Mouse (Mus musculus): ENCODE measurements around the gene Nr1h3.
"Not testable (repeated sequence)": the region's sequence is repeated elsewhere in the genome, so short reads cannot be mapped to it uniquely, and the experiment has no call there.

Gene Nr1h3

GRCm38 (mm10) chr2:91202222-91202971 lies at the start of gene Nr1h3, which contains the start of gene Acp2:
TSS of gene Nr1h3 (minus strand) at chr2:91202834.
TSS of gene Acp2 (plus strand) at chr2:91202885.
- DNase-seq (ENCODE audit: low spot score in 2 of 2): peak; percentile 91 to 94

DNA sequence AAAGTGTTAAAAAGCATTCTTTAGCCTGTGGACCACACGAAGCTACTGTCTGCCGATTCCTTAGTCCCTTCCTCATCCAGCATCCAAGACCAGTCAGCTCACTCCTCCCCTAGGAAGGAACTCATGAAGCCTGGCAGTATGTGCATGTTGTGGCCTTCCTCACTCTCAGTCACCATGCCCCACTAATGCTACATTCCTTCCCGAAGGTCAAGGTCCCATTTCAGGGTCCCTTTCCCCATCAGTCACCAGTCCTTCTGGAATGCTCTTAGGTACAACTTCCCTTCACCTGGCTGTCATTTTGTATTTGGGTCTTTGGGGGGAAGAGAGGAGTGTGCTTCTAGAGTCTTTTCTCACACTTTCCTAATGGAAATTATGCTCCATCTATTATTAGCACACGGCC lies 49.4 kb upstream of the Nr1h3 start:
- no peak for DNase-seq (ENCODE audit: low spot score in 2 of 2)

DNA sequence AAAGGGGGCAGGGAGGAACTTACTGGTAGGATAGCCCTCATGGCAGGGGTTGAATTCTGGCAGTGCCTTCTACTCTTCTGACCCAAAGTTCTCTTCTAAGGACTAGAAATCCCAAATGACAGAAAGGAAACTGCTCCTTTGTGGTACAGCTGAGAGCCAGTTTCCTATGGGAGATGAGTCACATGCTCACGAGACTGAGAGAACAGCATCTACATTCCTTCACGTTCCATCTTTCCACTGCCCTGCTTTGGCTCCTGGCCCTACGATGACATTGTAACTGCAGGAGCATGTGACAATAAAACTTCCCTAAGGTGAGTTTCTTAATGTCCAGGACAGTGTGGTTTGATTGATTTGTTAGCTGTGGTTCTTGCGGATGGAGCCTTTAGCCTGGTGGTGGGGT lies 45.7 kb upstream of the Nr1h3 start:
- DNase-seq (ENCODE audit: low spot score in 2 of 2): no peak

- DNase-seq (ENCODE audit: low spot score in 2 of 2): no peak
Observed at GRCm38 (mm10) chr2:91244557-91245228, 42.1 kb upstream of the Nr1h3 start.

- peak in 1 of 2 experiments; percentile 20 for DNase-seq (ENCODE audit: low spot score in 2 of 2)
Observed at GRCm38 (mm10) chr2:91243416-91243815, 40.8 kb upstream of the Nr1h3 start.

DNA sequence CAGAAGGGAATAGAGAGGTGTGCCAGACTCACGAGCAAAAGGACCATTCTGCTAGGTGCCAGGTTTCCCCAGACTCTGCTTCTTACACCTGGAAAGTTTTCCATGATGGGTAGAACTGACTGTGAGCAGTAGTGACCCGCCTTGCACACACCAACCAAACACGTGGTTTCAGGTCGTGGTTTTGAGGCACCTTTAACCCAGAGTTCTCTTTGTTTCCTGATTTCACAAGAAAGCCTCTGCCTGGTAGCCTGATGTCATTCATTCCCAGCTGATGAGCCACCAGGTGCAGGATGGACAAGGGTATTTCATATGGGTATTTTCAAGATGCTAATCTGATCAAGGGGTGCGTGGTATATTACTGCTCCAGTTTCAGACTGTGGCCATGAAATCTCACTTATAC lies 39.9 kb upstream of the Nr1h3 start:
- DNase-seq (ENCODE audit: low spot score in 2 of 2): no peak

DNA sequence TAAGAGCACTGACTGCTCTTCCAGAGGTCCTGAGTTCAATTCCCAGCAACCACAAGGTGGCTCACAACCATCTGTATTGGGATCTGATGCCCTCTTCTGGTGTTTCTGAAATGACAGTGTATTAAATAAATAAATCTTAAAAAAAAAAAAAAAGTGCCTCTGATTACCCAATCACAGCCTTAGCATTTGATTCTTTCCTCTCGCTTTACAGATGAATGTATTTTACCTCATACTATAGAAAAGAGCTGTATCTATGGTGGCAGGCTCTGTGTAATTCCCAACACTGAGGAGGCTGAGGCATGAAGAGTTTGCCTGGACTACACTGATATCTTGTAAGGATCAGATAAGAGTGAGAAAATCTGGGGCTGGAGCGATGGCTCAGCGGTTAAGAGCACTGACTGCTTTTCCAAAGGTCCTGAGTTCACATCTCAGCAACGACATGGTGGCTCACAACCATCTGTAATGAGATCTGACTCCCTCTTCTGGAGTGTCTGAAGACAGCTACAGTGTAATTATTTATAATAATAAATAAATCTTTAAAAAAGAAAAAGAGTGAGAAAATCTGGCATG lies 35.0 kb upstream of the Nr1h3 start:
- DNase-seq (ENCODE audit: low spot score in 2 of 2): not testable (repeated sequence)

DNA sequence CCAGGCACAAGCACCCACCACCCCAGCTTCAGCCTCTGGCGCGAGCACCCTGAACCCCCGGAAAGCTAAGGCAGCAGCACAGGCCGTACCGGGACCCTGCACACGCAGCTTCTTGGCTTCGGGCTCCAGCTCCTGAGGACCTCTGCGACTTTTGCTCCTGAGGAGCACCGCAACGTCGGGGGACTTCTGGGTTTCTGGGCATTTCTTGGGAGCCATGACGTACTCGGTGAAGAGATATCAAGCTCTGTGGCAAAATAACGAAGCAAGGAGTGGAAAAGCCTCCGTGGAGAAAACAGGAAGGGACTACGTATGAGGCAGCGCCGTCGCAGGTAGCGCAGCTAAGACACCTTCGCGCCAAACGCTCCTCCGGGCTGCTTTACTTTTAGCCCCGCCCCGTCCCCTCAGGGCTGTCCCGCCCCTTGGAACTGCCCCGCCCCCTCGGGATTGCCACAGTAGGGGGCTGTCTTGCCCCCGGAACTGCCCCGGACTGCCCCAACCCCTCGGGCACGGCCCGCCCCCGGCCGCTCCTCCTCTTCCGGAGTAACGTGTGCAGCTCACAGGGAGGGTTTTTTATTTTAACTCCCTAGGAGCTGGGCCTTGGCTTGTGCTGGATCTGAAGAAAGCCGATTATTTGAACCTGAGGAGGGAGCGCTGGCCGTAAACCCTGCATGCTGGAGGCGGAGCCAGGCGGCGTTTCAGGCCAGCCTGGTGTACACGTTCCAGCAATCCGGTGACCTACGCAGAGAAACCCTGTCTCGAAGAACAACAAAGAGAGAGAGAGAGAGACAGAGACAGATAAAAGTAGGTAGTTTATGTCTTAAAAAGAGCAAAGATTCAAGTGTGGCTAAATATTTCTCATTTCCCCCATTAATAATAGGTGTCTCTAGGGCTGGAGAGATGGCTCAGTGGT lies 34.2 kb upstream of the Nr1h3 start, which contains the start of gene Ddb2:
Gene Ddb2, minus strand, starts transcription at position 382 of the 910 bp plus-strand sequence.
- DNase-seq (ENCODE audit: low spot score in 2 of 2): peak; percentile 80 to 90

DNA sequence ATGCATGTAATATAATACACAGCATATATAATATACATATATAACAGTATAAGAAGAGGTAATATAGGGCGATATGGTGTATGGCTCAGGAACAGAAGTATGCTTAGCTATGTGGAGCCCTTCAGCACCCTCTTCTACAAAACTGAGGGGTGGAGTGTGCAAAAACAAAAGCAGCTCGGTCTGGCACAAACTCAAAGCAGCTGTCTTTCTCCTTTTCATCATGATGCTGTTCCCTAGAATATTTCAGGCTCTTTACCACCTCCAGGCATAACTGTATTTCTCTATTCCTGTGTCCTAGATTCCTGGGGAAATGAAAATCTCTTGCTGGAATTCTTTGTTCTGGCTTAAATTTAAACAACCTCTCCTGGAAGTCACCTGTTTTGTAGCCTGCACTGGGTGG lies 27.1 kb upstream of the Nr1h3 start:
- no peak for DNase-seq (ENCODE audit: low spot score in 2 of 2)

GRCm38 (mm10) chr2:91223614-91224013 lies 21.0 kb upstream of the Nr1h3 start:
- no peak for DNase-seq (ENCODE audit: low spot score in 2 of 2)

- no peak for DNase-seq (ENCODE audit: low spot score in 2 of 2)
Observed at GRCm38 (mm10) chr2:91220501-91220900, 17.9 kb upstream of the Nr1h3 start.

DNA sequence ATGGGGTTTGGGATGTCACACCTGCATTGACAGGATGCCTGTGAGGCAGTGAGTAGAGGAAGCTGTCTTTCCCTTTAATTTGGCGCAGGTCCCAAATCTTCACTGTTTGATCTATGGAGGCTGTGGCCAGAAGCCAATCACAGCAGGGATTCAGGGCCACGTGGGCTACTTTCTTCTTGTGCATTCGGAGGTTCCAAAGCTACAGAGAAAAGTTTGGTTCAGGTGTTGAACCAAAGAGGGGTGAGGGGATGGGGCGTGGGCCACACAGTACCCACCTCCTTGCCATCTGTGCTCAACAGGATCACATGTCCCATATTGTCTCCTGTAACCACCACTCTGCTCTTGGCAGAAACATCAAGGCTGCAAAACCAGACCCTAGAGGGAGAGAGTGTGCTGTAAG lies 14.4 kb upstream of the Nr1h3 start:
- no peak for DNase-seq (ENCODE audit: low spot score in 2 of 2)

DNA sequence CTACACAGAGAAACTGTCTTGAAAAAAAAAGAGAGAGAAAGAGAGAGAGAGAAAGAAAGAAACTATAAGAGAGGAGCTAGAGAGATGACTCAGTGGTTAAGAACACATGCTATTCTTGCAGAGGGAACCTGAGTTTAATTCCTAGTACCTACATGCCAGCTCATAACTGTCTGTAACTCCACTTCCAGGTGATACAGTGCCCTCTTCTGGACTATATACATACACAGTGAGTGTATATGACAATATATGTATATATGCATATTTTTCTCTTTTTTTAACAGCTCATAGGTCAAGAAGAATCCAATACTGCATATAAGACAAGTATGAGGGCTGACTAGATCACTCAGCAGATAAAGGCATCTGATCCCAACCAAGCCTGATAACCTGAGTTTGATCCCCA lies 10.7 kb upstream of the Nr1h3 start:
- DNase-seq (ENCODE audit: low spot score in 2 of 2): no peak

- DNase-seq (ENCODE audit: low spot score in 2 of 2): no peak
Observed at GRCm38 (mm10) chr2:91206254-91206775, 3.7 kb upstream of the Nr1h3 start.

GRCm38 (mm10) chr2:91202972-91203656 lies 480 bp upstream of the Nr1h3 start:
- no peak for DNase-seq (ENCODE audit: low spot score in 2 of 2)

GRCm38 (mm10) chr2:91198888-91199287 lies 3.7 kb downstream of the Nr1h3 start:
- no peak for DNase-seq (ENCODE audit: low spot score in 2 of 2)

- peak in 1 of 2 experiments; percentile 43 for DNase-seq (ENCODE audit: low spot score in 2 of 2)
Observed at GRCm38 (mm10) chr2:91196577-91197001, 6.0 kb downstream of the Nr1h3 start.

DNA sequence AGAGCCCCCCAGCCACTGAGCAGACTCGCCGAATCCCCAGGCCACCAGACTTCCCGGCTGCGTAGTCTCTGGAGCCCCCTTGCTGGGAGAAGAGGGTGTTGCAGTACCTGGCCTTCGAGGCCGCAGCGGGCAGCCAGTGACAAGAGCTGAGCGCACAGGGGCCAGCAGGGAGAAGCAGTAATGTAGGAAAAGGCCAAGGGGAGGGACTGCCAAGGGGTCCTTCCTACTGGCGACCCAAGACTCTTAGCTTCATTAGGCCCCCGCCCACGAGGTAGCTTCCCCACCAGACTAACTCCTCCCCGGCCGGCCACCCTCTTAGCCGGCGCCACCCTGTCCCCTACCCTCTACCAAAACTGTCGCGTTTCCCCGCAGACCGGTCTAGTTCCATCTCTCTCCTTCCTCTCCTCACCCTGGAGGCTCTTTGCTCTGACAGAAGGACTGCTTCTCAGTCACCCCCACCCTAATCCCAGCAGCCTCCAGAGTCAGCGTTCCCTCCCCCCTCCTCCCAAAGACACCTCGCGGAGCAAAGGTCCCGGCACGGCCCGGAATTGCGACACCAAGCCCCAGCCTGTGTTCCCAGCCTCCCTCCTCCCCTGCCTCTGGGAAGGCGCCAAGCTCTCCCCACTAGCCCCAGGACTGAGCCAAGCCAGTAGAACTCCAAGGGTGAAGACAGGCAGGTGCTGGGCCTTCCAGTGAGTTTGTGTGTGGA lies 7.9 kb downstream of the Nr1h3 start:
- peak in 1 of 2 experiments; percentile 54 for DNase-seq (ENCODE audit: low spot score in 2 of 2)

DNA sequence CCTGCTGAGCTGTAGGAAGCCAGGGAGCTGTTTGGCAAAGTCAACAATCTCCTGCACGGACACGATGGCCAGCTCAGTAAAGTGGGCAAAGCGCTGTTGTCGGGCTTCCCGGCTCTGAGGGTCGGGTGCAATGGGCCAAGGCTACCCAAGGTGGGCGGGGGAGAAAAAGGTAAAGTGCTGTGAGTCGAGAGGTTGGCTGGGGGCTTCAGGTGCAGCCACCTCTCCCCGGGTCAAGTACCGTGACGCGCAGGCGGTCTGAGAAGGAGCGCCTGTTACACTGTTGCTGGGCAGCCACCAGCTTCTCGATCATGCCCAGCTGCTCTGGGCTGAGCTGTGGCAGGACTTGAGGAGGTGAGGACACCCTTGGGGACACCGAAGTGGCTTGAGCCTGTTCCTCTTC lies 12.1 kb downstream of the Nr1h3 start:
- DNase-seq (ENCODE audit: low spot score in 2 of 2): no peak

- DNase-seq (ENCODE audit: low spot score in 2 of 2): no peak
Observed at GRCm38 (mm10) chr2:91187431-91187830, 15.2 kb downstream of the Nr1h3 start.
